Mouse (Mus musculus): ENCODE data around the gene Tmem8b. TPM values are rescaled to one million over a fixed set of nuclear protein-coding genes. Genes with fewer than 3 reads are reported as not detected.

Tmem8b gene
- polyA plus RNA-seq, 1 experiment, result 8.3 TPM

DNA sequence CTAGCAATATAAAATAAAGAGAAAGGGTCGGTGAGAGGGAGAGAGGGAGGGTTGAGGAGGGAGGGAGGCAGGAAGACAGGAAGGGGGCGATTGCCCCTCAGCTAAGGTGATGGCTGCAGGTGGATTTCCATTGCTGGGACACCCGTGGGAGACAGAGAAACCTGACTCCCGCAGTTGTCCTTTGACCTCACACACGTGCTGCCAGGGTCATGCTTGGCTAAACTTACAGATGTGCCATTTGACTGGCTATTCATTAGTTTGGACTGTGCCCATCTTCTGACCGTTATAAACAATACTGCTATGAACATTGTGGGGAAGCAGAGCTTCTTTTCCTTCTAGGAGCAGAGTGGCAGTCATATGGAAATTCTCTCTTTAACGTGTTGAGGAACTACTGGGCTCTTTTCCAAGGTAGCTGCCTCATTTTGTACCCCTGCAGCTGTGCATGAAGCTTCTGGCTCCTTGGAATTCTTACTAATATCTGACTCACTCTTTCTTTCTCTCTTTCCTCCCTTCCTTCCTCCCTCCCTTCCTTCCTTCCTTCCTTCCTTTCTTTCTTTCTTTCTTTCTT lies 45.0 kb downstream of the Tmem8b start:
- DNase-seq (ENCODE audit: low spot score), result no peak

DNA sequence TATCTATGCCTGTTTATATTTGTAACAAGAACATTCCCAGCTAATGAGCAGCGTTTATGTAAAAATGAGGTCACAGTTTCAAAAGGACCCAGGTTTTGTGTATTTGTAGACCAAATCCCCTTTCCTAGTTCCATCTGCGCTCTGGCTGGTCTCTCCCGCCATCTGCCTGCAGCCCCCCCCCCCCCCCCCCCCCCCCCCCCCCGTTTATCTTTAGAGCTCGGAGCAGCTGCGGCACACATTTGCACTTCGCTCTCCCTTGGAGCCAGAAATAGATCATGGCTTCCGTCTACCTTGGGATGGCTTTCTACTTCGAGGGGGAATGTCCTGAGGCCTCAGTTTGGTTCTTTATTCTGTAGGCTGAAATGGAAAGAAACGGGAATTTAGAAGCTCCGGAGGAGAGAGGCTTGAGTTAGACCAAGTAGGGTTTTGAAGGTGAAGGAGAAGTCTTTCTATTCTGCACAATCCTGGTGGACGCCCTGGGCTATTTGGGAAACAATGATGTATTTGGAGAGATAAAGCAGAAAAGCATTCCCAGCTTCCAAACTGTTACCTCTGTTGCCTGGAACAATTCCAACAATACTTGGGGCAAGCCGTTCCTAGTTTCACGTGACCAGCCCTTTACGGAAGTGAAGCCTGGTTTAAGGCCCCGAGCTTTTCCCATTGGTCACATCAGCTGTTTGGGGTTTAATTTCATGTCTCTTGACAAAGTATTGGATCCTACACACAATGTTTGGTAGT lies 51.9 kb downstream of the Tmem8b start:
- DNase-seq (ENCODE audit: low spot score), result no peak

DNA sequence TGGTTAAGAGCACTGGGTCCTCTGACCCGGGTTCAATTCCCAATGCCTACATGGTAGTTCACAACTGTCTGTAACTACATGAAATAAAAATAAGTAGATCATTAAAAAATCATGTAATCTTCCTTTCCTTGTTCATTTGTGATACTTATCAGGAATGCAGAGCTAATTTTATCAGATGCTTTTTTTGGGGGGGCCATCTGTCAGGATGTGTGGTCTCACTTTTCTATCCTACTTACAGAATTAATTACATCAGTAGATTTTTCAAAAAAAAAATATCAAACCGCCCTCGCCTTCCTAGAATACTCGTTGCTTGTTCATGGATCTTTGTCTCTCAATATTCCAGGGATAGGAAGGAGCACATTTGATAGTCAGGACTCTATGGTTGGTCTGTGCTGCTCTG lies 53.4 kb downstream of the Tmem8b start:
- no peak for DNase-seq (ENCODE audit: low spot score)

DNA sequence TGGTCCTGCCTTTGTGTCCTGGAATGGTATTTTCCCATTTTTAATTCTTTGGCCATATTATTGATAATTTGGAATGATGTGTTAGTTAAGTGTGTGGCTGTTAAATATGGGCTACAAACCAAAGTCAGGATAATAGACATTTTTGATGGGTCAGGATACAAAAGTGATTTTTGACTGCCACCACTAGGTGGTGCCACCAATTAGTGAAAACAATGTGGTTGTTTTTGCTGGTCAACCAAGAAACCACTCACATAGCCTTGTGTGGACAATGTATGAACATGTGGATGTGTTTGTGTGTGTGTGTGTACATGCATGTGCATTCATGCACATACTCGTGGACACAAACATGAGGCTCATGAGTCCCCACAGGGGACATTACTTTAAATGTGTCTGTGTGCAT lies 56.0 kb downstream of the Tmem8b start:
- no peak for DNase-seq (ENCODE audit: low spot score)

DNA sequence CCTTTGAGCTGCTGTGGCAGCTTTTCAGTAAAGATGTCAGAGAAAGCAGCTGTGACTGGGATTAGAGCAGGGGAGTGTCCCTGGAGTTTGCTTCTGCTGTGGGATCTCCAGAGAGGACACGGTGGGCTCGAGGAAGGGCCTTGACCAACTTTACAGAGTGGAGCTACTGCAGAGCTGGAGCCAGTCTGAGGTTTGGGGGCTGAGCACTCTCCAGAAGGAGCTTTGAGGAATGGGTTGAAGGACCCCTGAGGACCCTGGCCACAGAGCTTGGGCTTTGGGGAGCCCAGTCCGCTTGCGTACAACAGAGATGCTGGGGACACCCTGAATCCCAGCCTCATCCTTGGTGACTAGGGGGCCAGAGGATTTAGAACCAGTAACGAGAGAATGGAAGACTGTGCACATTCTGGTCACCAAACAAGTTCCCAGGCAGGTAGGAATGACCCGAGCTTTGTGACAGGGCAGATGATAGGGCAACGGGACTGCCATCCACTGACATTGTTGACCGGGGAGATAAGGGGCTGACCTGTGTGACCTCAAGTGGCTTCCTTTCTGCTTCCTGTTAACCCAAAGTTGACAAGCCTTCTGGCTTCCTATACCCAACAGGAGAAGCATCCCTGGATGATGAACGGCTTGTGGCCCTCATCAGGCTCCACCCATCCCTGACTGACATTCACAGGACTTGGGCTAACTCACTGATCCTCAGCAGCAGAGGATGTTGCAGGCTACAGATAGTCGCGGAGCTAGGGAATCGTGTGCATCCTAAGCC lies 57.6 kb downstream of the Tmem8b start:
- DNase-seq (ENCODE audit: low spot score), result no peak

DNA sequence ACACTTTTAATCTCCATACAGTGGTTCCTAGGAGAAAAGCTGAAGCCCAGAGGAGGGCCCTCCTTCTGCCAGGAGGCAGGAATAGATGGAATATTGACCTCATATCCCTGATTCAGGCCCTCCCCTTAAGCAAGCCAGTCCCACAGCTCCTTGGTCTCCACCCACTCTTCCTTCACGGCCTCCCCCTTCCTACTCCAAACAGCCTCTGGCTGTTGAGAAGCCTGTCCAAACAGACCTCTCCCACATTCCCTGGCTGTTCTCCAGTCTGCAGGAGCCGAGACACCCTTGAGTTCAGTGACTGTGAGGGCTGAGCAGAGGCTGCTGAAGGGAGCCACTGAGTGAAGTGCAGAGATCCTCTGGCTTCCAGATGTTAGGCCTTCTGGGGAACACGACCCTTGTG lies 58.2 kb downstream of the Tmem8b start, which contains the start of gene Hrct1:
Gene Hrct1 (plus strand): TSS at position 194 of the 400 bp plus-strand sequence.
- no peak for DNase-seq (ENCODE audit: low spot score)

DNA sequence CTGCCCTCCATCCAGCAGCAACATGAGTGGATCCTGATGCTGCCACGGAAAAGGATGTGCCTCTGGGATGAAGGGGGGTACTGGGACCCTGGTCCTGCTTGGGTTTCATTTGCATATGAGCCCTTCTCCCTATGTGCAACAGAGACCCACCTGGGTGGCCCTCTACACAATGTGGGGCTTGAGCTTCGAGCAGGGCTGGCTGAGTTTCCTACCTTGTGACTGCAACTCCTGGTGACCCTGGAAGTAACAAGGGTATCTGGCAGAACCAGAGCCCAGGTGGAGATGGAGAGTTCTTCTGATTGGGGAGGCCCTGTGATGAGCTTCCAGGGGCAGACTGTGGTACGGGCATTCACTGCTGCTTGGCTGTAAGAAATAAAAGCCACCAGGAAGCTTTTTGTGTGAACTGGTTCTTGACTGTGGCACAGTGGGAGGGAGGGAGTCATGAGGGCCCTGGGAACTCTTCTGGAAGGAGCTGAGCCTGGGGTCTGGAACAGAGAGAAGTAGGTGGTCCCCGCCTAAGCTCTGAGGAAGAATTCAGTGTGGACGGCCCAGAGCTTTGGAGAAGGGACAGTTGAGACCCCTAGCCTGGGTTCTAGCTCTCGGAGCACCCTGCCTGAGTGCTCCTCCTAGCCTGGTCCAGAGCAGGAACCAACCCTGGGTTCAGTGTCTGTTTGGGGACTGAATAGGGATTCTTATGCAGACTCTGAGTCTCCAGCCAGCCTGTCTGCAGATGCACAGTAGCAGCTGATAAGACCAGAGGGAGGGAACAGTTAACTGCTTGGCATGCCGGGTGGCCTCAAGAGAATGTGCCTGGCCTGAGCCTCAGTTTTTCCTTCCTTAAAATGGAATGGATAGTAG lies 59.2 kb downstream of the Tmem8b start:
- no peak for DNase-seq (ENCODE audit: low spot score)

DNA sequence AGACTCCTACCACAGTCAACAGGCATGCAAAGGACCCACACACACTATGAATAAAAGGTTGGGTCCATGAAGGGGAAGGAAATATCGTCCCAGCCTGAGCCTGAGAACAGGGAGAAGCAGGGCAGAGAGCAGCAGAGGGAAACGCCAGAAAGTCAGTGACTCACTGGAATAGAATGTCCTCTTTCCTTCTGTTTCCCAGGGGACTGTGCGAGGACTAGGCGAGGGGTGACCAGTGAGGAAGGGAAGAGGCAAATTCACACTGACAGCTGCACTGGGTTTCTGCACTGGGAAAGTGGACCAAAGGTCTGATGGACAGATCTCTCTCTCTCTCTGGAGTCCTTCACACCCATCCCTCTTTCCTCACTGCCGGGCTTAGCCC lies 59.8 kb downstream of the Tmem8b start:
- no peak for DNase-seq (ENCODE audit: low spot score)

DNA sequence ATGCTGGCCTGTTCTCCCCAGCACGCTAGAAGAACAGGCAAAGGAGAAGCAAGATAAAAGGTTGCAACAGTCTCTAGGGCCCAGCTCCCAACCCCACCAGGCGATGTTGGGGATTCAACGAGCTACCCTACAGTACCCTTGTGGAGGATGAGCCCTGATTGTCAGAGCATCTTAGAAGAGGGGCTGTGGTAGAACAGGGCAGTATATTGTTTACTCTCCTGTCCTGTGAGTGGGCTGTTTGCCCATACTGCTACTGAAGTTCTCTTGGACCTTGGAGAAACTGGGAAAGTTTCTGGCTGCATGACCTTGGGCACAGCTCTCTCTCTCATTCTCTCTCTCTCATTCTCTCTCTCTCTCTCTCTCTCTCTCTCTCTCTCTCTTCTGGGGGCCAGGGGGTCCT lies 60.4 kb downstream of the Tmem8b start:
- DNase-seq (ENCODE audit: low spot score), result no peak

DNA sequence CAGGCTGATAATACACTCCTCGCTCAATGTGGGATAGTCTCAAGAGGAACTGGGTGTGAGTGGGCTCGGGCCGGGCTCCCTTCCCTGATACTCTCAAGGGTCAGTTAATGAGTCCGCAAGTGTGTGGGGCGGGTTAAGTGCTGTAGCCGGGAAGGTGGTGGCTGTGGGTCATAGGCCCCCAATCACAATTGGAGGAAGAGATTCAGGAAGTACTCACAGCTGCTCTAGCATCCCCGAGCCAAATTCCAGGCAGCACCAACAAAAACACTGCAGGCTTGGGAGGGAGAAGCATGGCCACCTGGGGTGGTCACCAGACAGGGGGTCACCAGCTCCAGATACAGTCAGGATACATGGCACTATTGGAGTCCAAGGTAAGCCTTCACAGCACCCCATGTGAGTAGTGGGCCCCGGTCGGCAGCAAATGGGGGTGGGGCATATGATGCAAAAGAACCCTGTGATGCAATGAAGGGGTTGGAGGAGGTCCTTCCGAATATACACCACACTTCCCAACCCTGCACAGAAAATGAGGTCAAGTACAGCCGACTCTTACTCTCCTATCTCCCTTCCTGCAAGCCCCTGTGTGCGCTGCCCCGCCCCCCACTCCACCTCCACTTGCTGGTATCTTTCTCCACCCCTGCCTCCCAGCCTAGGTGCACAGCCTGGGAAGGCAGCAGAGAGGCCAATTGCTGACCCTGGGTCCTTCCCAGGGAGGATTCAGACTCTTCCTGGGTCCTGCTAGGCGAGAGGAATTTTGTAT lies 61.2 kb downstream of the Tmem8b start, which contains the start of gene Spaar:
Gene Spaar (plus strand): TSS at position 241 of the 757 bp plus-strand sequence.
- no peak for DNase-seq (ENCODE audit: low spot score)

DNA sequence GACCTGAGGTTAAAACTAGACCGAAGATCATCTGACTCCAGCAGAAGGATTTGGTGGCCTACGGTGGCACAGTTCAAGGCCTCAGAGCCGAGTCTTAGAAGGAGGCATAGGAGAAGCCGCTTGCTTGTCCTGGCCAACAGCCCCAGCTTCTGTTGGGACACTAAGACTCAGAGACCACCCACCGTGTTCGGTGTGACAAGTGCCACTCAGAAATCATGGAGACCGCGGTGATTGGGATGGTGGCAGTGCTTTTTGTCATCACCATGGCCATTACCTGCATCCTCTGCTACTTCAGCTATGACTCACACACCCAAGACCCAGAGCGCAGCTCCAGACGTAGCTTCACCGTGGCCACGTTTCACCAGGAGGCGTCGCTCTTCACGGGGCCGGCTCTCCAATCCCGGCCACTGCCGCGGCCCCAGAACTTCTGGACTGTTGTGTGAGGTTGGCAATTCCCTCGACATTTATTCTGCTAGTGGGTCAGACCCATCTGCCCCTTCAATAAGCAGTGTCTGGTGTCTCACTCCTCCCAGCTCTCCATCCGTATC lies 62.1 kb downstream of the Tmem8b start:
- DNase-seq (ENCODE audit: low spot score), result no peak

DNA sequence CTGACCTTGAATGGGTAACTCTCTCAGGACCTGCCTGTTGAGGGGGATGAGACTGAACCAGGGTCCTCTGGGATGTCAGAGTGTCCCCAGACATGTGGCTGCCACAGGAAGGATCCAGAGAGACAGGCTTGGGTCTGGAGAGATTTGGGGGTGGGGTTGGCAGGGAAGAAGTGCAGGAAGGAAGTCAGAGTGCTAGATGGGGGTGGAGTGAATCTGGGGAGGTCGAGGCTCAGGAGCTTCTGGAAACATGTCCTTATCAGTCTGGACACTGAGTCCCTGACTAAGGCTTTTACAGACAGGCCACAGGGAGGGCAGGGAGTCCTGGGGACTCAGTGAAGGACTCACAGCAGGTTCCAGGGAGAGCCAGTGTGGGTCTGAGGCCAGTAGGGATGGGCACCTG lies 63.4 kb downstream of the Tmem8b start:
- DNase-seq (ENCODE audit: low spot score), result no peak

DNA sequence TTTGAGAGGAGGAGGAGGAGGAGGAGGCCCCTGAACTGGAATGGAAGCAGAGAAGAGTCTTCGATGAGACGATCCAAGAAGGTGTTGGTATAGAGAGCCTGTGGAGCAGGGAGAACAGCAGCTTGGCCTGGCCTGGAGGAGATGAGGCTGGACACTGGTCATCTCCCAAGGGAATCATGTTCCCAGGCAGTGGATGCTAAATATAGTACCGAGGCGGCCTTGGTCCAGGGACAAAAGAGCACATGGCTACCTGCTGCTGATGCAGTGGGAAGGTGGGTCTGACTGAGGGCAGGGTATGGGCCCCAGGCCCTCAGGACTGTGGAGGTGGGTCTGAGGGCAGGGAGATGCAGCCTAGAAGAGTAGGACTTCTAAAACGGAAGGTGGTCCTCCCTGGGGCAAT lies 64.4 kb downstream of the Tmem8b start:
- no peak for DNase-seq (ENCODE audit: low spot score)

DNA sequence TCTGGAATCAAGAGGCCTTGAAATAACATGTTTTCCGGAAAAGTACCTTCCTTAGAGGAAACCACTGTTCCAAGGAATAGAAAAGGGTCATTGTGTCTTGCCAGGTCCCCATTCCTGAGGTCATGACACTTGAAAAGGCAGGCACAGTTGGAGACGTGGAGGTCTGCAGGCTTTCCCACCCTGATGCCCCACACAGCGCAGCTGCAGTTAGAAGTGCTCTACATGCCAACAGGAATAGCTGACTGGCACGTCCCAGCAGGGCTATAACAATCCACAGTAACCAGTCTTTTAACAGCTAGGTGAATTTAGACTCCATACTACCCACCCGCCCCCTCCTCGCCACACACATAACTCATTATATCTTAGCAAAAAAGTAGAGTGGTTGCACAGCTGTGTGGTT lies 68.4 kb downstream of the Tmem8b start:
- no peak for DNase-seq (ENCODE audit: low spot score)

DNA sequence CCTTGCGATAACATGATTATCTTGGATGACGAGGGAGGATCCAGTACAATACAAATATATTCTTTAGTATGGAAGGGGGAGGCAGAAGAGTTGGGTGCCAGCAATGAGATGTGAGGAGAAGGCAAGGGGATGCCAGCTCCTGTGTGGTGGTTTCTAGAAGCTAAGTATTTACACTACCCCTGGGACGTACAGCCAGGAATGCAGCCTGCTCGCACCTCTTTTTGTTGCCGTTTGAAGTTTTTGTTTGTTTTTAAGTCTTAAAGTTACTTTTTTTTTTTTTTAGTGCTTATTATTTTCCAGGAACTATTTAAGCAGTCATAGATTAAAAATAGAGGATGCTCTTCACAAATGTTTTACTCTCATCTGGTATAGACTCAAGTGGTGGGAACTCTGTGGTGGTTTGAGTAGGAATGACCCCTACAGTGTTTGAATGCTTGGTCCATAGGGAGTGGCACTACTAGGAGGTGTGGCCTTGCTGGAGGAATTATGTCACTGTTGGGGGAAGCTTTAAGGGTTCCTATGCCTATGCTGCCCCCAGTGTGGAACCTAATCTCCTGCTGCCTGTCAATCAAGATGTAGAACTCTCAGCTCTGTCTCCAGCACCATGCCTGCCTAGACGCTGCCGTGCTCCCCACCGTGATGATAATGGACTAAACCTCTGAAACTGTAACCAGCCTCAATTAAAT lies 70.4 kb downstream of the Tmem8b start:
- DNase-seq (ENCODE audit: low spot score), result no peak

DNA sequence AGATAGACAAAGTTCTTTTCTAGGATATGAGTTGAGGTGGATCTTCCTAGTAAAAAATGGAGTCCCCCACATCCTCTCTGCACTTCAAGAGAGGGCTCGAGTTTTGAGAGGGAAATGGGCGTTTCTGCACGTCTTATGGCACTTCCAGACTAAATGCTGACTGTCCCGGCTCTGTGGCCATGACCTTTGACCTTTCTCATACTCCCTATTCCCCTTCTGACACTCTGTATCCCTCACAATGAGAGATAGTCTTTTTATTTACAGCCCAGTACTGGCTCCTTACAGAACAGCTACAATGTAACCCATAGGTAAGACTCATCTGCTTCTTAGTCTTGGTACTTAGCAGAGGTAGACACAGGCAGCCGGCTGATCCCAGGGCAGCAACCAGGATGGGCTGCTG lies 72.8 kb downstream of the Tmem8b start:
- DNase-seq (ENCODE audit: low spot score), result no peak
